Mouse (Mus musculus) intestine, embryonic 15.5 days (tissue): ENCODE data around the gene Pde6d. TPM values are rescaled to one million over a fixed set of nuclear protein-coding genes. Genes with fewer than 3 reads are reported as not detected.

Experiments used
- ATAC-seq: fragments of 200-750 bp; cut with Nextera tagmentation; 2 replicates; pipeline ENCODE4 v1.8.0; 2017; ENCODE audit warnings: moderate TSS enrichment, moderate library complexity
- H3K27ac ChIP-seq: fragments of 300-500 bp; sonication (generic); 2 replicates; pipeline ENCODE4 v1.5.1; 2015; ENCODE audit warnings: mild to moderate bottlenecking, inconsistent platforms
- H3K27me3 ChIP-seq: fragments of 300-500 bp; sonication (generic); replicated peaks from 2 replicates; pipeline ENCODE4 v1.6.1; 2015; ENCODE audit warnings: inconsistent platforms
- H3K36me3 ChIP-seq: fragments of 300-500 bp; sonication (generic); 2 replicates; pipeline ENCODE4 v1.6.1; 2015; ENCODE audit warnings: inconsistent platforms
- H3K4me1 ChIP-seq: fragments of 300-500 bp; sonication (generic); replicated peaks from 2 replicates; pipeline ENCODE4 v1.6.1; 2015; ENCODE audit warnings: inconsistent platforms
- H3K4me2 ChIP-seq: fragments of 300-500 bp; sonication (generic); replicated peaks from 2 replicates; pipeline ENCODE4 v1.6.1; 2015; ENCODE audit warnings: mild to moderate bottlenecking, inconsistent platforms
- H3K4me3 ChIP-seq: fragments of 300-500 bp; sonication (generic); replicated peaks from 2 replicates; pipeline ENCODE4 v1.5.1; 2015; ENCODE audit warnings: inconsistent platforms
- H3K9ac ChIP-seq: fragments of 300-500 bp; sonication (generic); 2 replicates; pipeline ENCODE4 v1.6.1; 2015; ENCODE audit warnings: inconsistent platforms
- H3K9me3 ChIP-seq: fragments of 300-500 bp; sonication (generic); 2 replicates; pipeline ENCODE4 v1.6.1; 2016; ENCODE audit warnings: inconsistent platforms
- WGBS: fragments of 180-500 bp; shearing (Covaris S2); methylation state at CpG from one replicate; pipeline ENCODE4 v1.1.7; 2015; 5-methylcytosine and 5-hydroxymethylcytosine counted together
- polyA plus RNA-seq: library from polyadenylated mRNA; unstranded; fragments of >200 nt; fragmentation: Nextera tagmentation; extraction: Ambion mirVana; gene quantifications from 2 replicates; pipeline ENCODE4 v1.2.1, GENCODE M21; 2015

Gene Pde6d
- 45.8 and 56.6 TPM in 2 replicates for polyA plus RNA-seq

GRCm38 (mm10) chr1:86582451-86583096, at the start of gene Pde6d, which contains the start of gene Cops7b:
Pde6d (minus strand) TSS chr1:86582629.
Cops7b (plus strand) TSS chr1:86582904.
- H3K27me3 ChIP-seq: no peaks in the 10 kb centered on the region
- H3K27ac ChIP-seq: peak within 1 kb of the TSS; percentile 55; the same call in 1 of the 2 replicates
- under 1% methylated on average over 26 of the region's 26 CpGs for WGBS
- H3K4me1 ChIP-seq: peaks cover 6% of the 10 kb centered on the region; the same call in 1 of the 2 replicates
- peak; percentile 98 for ATAC-seq
- no peaks in the 10 kb centered on the region for H3K36me3 ChIP-seq
- H3K4me2 ChIP-seq: peak within 1 kb of the TSS; percentile 77
- peak within 1 kb of the TSS; percentile 83 for H3K4me3 ChIP-seq
- no peaks in the 10 kb centered on the region for H3K9me3 ChIP-seq
- H3K9ac ChIP-seq: peak within 1 kb of the TSS; percentile 89

- Histone ChIP-seq H3K9me3 (no peaks in the 10 kb centered on the region), H3K36me3 (no peaks in the 10 kb centered on the region), H3K4me3 (no peak overlapping the region), H3K4me1 (peaks cover 15% of the 10 kb centered on the region; the same call in 1 of the 2 replicates), H3K4me2 (no peak overlapping the region), H3K9ac (no peak overlapping the region), H3K27me3 (no peaks in the 10 kb centered on the region), H3K27ac (no peak overlapping the region)
- WGBS: 70% methylated on average over 4 of the region's 4 CpGs
- ATAC-seq: no peak
Measured at GRCm38 (mm10) chr1:86630527-86630926, 48.1 kb upstream of the Pde6d start.

GRCm38 (mm10) chr1:86629936-86630335, 47.5 kb upstream of the Pde6d start:
- H3K36me3 ChIP-seq: no peaks in the 10 kb centered on the region
- H3K4me2 ChIP-seq: no peak overlapping the region
- H3K9me3 ChIP-seq: no peaks in the 10 kb centered on the region
- H3K4me3 ChIP-seq: no peak overlapping the region
- no peak overlapping the region for H3K9ac ChIP-seq
- H3K4me1 ChIP-seq: peaks cover 15% of the 10 kb centered on the region; the same call in 1 of the 2 replicates
- WGBS: 47% methylated on average over 4 of the region's 4 CpGs
- H3K27me3 ChIP-seq: no peaks in the 10 kb centered on the region
- H3K27ac ChIP-seq: no peak overlapping the region
- no peak for ATAC-seq

GRCm38 (mm10) chr1:86628270-86628669, 45.8 kb upstream of the Pde6d start:
- H3K27me3 ChIP-seq: no peaks in the 10 kb centered on the region
- no peak for ATAC-seq
- peaks cover 9% of the 10 kb centered on the region; the same call in 1 of the 2 replicates for H3K4me1 ChIP-seq

DNA sequence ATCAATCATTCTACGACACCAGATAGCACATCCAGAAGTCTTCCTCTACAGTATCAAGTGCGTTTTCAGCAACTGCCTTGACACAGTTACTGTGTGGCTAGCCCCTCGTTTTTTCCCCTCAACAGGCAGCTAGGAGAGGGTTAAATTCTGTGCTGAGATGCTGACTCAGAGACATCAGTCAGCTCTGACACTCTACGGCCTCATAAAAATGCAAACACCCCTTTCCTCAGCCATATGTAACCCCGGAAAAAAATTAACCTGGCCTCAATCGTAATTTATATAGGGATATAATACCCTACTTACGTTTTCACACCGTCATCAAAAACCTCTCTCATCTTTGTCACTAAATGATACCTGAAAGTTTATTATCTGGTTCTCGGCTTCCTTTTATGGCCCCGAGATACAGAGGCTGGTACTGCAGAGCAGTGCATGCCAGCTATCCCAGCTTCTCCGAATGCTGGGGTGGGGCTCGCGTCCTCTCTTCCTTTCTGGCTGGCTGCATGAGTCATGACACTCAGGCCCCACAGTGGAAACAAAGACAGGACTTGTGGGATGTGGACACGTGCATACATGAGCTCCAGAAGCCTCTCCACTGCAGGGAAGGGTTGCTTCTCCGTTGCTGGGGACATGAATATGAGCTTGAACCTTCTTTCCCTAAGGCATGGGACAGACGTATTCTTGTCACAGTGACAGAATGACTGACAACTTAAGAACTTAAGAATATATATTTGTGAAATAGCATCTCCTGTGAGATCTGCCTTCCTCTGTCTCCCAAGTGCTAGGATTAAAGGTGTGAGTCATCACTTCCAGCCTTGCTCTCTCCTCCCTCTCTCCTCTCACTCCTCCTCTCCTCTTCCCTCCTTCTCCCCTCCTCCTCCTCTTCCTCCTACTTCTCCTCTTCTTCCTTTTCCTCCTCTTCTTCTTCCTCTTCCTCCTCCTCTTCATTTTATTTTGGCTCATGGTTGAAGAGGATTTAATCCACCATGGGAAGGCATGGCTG, 40.9 kb upstream of the Pde6d start:
- ATAC-seq: peak; percentile 85
- Histone ChIP-seq H3K27ac (0 out of 2 replicates have a peak overlapping the region, but pooled peaks have one; percentile 9), H3K36me3 (no peaks in the 10 kb centered on the region), H3K9ac (no peak overlapping the region), H3K4me1 (no peaks in the 10 kb centered on the region), H3K4me2 (peak overlapping the region; percentile 34), H3K4me3 (no peak overlapping the region), H3K9me3 (no peaks in the 10 kb centered on the region), H3K27me3 (no peaks in the 10 kb centered on the region)
- WGBS: 22% methylated on average over 16 of the region's 16 CpGs

More at GRCm38 (mm10) chr1:86628270-86628669, 45.8 kb upstream of the Pde6d start:
- Histone ChIP-seq H3K9ac (no peak overlapping the region), H3K36me3 (no peaks in the 10 kb centered on the region), H3K4me2 (no peak overlapping the region), H3K27ac (no peak overlapping the region), H3K9me3 (no peaks in the 10 kb centered on the region), H3K4me3 (no peak overlapping the region)
- WGBS: 72% methylated on average over 3 of the region's 3 CpGs

GRCm38 (mm10) chr1:86622296-86622695, 39.9 kb upstream of the Pde6d start:
- Histone ChIP-seq H3K36me3 (no peaks in the 10 kb centered on the region), H3K4me1 (no peaks in the 10 kb centered on the region), H3K4me3 (no peak overlapping the region), H3K9me3 (no peaks in the 10 kb centered on the region), H3K4me2 (no peak overlapping the region), H3K27me3 (no peaks in the 10 kb centered on the region), H3K9ac (no peak overlapping the region), H3K27ac (no peak overlapping the region)
- 65% methylated on average over 2 of the region's 2 CpGs for WGBS
- ATAC-seq: no peak

- Histone ChIP-seq H3K4me2 (no peak overlapping the region), H3K9me3 (no peaks in the 10 kb centered on the region), H3K36me3 (no peaks in the 10 kb centered on the region), H3K27me3 (no peaks in the 10 kb centered on the region), H3K9ac (no peak overlapping the region), H3K4me3 (no peak overlapping the region), H3K4me1 (no peaks in the 10 kb centered on the region), H3K27ac (no peak overlapping the region)
- 62% methylated on average over 10 of the region's 10 CpGs for WGBS
- no peak; the same call in 1 of the 2 replicates for ATAC-seq
Measured at GRCm38 (mm10) chr1:86618454-86619125, 36.2 kb upstream of the Pde6d start.

GRCm38 (mm10) chr1:86614269-86614668, 31.8 kb upstream of the Pde6d start:
- no peak for ATAC-seq
- Histone ChIP-seq H3K27me3 (no peaks in the 10 kb centered on the region), H3K4me2 (no peak overlapping the region), H3K9me3 (no peaks in the 10 kb centered on the region), H3K9ac (no peak overlapping the region), H3K4me3 (no peak overlapping the region), H3K4me1 (no peaks in the 10 kb centered on the region), H3K27ac (no peak overlapping the region), H3K36me3 (no peaks in the 10 kb centered on the region)

GRCm38 (mm10) chr1:86612081-86612480, 29.7 kb upstream of the Pde6d start:
- H3K9ac ChIP-seq: no peak overlapping the region
- H3K4me1 ChIP-seq: no peaks in the 10 kb centered on the region
- 72% methylated on average over 1 of the region's 1 CpGs for WGBS
- H3K27ac ChIP-seq: no peak overlapping the region
- no peak for ATAC-seq
- peaks cover 10% of the 10 kb centered on the region; the same call in 1 of the 2 replicates for H3K36me3 ChIP-seq
- no peaks in the 10 kb centered on the region for H3K27me3 ChIP-seq
- no peak overlapping the region for H3K4me3 ChIP-seq
- H3K4me2 ChIP-seq: no peak overlapping the region
- no peaks in the 10 kb centered on the region for H3K9me3 ChIP-seq

GRCm38 (mm10) chr1:86610954-86611353, 28.5 kb upstream of the Pde6d start:
- no peak for ATAC-seq

DNA sequence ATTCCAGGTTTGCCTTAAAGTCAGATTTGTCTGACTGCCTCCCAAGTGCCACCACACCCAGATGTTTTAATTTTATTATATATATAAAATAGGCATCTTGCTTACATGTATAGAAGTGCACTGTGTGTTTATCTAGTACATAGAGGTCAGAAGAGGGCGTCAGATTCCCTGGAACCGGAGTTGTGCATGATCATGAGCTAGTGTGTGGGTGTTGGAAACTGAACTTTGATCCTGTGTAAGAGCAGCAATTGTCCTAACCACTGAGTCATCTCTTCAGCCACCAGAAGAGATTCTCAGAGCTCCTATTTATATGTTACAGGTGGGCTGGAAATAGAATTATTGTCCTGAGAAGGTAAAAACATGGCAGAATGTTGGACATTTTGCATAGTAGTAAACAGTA, 17.7 kb upstream of the Pde6d start:
- Histone ChIP-seq H3K4me2 (no peak overlapping the region), H3K4me1 (no peaks in the 10 kb centered on the region), H3K36me3 (peaks cover 27% of the 10 kb centered on the region), H3K27ac (no peak overlapping the region), H3K9me3 (no peaks in the 10 kb centered on the region), H3K4me3 (no peak overlapping the region), H3K27me3 (no peaks in the 10 kb centered on the region), H3K9ac (no peak overlapping the region)
- ATAC-seq: no peak
- 76% methylated on average over 2 of the region's 2 CpGs for WGBS

More at GRCm38 (mm10) chr1:86610954-86611353, 28.5 kb upstream of the Pde6d start:
- Histone ChIP-seq H3K4me2 (no peak overlapping the region), H3K27me3 (no peaks in the 10 kb centered on the region), H3K4me1 (no peaks in the 10 kb centered on the region), H3K27ac (no peak overlapping the region), H3K9ac (no peak overlapping the region), H3K36me3 (peaks cover 10% of the 10 kb centered on the region; the same call in 1 of the 2 replicates), H3K9me3 (no peaks in the 10 kb centered on the region), H3K4me3 (no peak overlapping the region)
- WGBS: 88% methylated on average over 1 of the region's 1 CpGs

- Histone ChIP-seq H3K9me3 (no peaks in the 10 kb centered on the region), H3K9ac (no peak overlapping the region), H3K27me3 (no peaks in the 10 kb centered on the region), H3K4me1 (no peaks in the 10 kb centered on the region), H3K4me3 (no peak overlapping the region), H3K27ac (no peak overlapping the region), H3K4me2 (no peak overlapping the region), H3K36me3 (peaks cover 20% of the 10 kb centered on the region)
- 79% methylated on average over 3 of the region's 3 CpGs for WGBS
- ATAC-seq: no peak
Measured at GRCm38 (mm10) chr1:86598516-86598915, 16.1 kb upstream of the Pde6d start.
